Mouse (Mus musculus) embryonic facial prominence, embryonic 11.5 days (tissue): ENCODE data around the gene Prim2. TPM values are rescaled to one million over a fixed set of nuclear protein-coding genes. Genes with fewer than 3 reads are reported as not detected.

Experiments
- ATAC-seq: fragments of 200-750 bp; cut with Nextera tagmentation; replicated peaks from 2 replicates; pipeline ENCODE4 v1.8.0; 2017; ENCODE audit warnings: low read depth; ENCODE audit not compliant: insufficient number of reproducible peaks, low FRiP score, low TSS enrichment
- DNase-seq: peaks from one replicate; pipeline ENCODE4 v3.0.0-alpha.2; 2015; ENCODE audit warnings: low spot score
- H3K27ac ChIP-seq: fragments of 300-500 bp; sonication (generic); replicated peaks from 2 replicates; pipeline ENCODE4 v1.5.1; 2014; ENCODE audit warnings: mild to moderate bottlenecking, low read depth, low read length, control low read depth
- H3K27me3 ChIP-seq: fragments of 300-500 bp; sonication (generic); 2 replicates; pipeline ENCODE4 v1.6.1; 2014; ENCODE audit warnings: mild to moderate bottlenecking, low read length, moderate library complexity, mixed read lengths; ENCODE audit not compliant: control insufficient read depth, insufficient read depth
- H3K36me3 ChIP-seq: fragments of 300-500 bp; sonication (generic); replicated peaks from 2 replicates; pipeline ENCODE4 v1.6.1; 2014; ENCODE audit warnings: low read depth, mild to moderate bottlenecking, low read length, moderate library complexity, mixed read lengths; ENCODE audit not compliant: control insufficient read depth, insufficient read depth
- H3K4me1 ChIP-seq: fragments of 300-500 bp; sonication (generic); 2 replicates; pipeline ENCODE4 v1.6.1; 2014; ENCODE audit warnings: low read length, mixed read lengths; ENCODE audit not compliant: control insufficient read depth, insufficient read depth
- H3K4me2 ChIP-seq: fragments of 300-500 bp; sonication (generic); 2 replicates; pipeline ENCODE4 v1.6.1; 2014; ENCODE audit warnings: low read depth, mild to moderate bottlenecking, control low read depth, low read length, moderate library complexity
- H3K4me3 ChIP-seq: fragments of 300-500 bp; sonication (generic); 2 replicates; pipeline ENCODE4 v1.5.1; 2014; ENCODE audit warnings: low read depth, low read length, control low read depth
- H3K9ac ChIP-seq: fragments of 300-500 bp; sonication (generic); replicated peaks from 2 replicates; pipeline ENCODE4 v1.6.1; 2014; ENCODE audit warnings: mild to moderate bottlenecking, control low read depth, low read length
- H3K9me3 ChIP-seq: fragments of 300-500 bp; sonication (generic); replicated peaks from 2 replicates; pipeline ENCODE4 v1.6.1; 2016; ENCODE audit warnings: mild to moderate bottlenecking, low read length, inconsistent platforms, mixed read lengths; ENCODE audit not compliant: control insufficient read depth
- WGBS: fragments of 180-500 bp; shearing (Covaris S2); extraction: QIAGEN DNeasy Blood & Tissue Kit; methylation state at CpG from one replicate; pipeline ENCODE4 v1.1.7; 2014; 5-methylcytosine and 5-hydroxymethylcytosine counted together
- polyA plus RNA-seq: library from polyadenylated mRNA; unstranded; fragments of >200 nt; fragmentation: Nextera tagmentation; extraction: Ambion mirVana; gene quantifications from 2 replicates; pipeline ENCODE4 v1.2.1, GENCODE M21; 2014

Prim2 gene
- polyA plus RNA-seq, 1 experiment from 2014 or later = 56.3 TPM

- ATAC-seq = no peak
- WGBS = 47% methylated on average over 4 of the region's 4 CpGs
Measured at GRCm38 (mm10) chr1:33690087-33690448, 20.5 kb upstream of the Prim2 start.

DNA sequence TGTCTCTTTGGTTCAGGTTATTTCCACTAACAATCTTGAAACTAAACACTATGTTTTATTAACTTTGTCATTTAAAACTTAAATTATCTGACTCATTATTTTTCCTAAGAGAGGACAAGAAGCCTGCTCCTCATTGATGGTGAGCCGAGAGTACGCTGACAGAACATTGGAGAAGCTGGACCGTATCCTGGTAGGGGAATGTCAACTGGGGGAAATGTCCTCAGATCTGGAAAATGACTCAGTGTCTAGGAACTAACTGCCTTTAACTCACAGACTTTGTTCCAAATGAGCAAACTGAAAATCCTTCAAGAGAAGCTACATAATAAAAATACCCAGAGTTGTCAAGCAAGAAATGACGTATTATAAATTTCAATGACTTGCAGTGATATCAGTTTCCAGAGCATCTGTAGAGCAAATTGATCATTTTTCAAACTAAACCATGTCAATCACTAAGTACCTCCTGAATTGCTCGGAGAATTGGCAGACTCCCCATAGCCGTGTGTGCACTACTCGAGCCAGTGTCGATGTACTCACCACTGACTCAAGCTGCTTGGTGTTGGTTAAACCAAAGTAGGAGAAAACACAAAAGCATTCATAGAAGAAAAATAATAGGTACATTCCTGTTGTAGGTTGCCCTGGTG lies 20.0 kb upstream of the Prim2 start:
- ATAC-seq (no peak), DNase-seq (no peak)
- 85% methylated on average over 8 of the region's 8 CpGs for WGBS
- Histone ChIP-seq H3K4me3 (no peak overlapping the region), H3K4me1 (no peaks in the 10 kb centered on the region), H3K9me3 (no peaks in the 10 kb centered on the region), H3K4me2 (no peak overlapping the region), H3K36me3 (no peaks in the 10 kb centered on the region), H3K27ac (no peak overlapping the region), H3K27me3 (no peaks in the 10 kb centered on the region), H3K9ac (no peak overlapping the region)

More at GRCm38 (mm10) chr1:33690087-33690448, 20.5 kb upstream of the Prim2 start:
- no peaks in the 10 kb centered on the region for H3K4me1 ChIP-seq
- no peaks in the 10 kb centered on the region for H3K36me3 ChIP-seq
- no peak overlapping the region for H3K27ac ChIP-seq
- no peak overlapping the region for H3K9ac ChIP-seq
- no peak overlapping the region for H3K4me2 ChIP-seq
- no peak overlapping the region for H3K4me3 ChIP-seq
- no peaks in the 10 kb centered on the region for H3K9me3 ChIP-seq
- H3K27me3 ChIP-seq = no peaks in the 10 kb centered on the region
- no peak for DNase-seq

- Histone ChIP-seq H3K36me3 (no peaks in the 10 kb centered on the region), H3K9ac (no peak overlapping the region), H3K4me2 (no peak overlapping the region), H3K9me3 (no peaks in the 10 kb centered on the region), H3K27me3 (no peaks in the 10 kb centered on the region), H3K4me1 (no peaks in the 10 kb centered on the region), H3K27ac (no peak overlapping the region), H3K4me3 (no peak overlapping the region)
- peak; percentile 41 for DNase-seq
- no peak for ATAC-seq
- 65% methylated on average over 2 of the region's 2 CpGs for WGBS
Measured at GRCm38 (mm10) chr1:33688810-33689209, 19.2 kb upstream of the Prim2 start.

GRCm38 (mm10) chr1:33684459-33684858 lies 14.9 kb upstream of the Prim2 start:
- Histone ChIP-seq H3K27ac (no peak overlapping the region), H3K4me2 (no peak overlapping the region), H3K27me3 (no peaks in the 10 kb centered on the region), H3K4me3 (no peak overlapping the region), H3K4me1 (no peaks in the 10 kb centered on the region), H3K9me3 (no peaks in the 10 kb centered on the region), H3K36me3 (no peaks in the 10 kb centered on the region), H3K9ac (no peak overlapping the region)
- WGBS = 67% methylated on average over 8 of the region's 8 CpGs
- peak; percentile 46 for DNase-seq
- no peak for ATAC-seq

- H3K27ac ChIP-seq = no peak overlapping the region
- no peaks in the 10 kb centered on the region for H3K27me3 ChIP-seq
- H3K4me2 ChIP-seq = no peak overlapping the region
- ATAC-seq (no peak), DNase-seq (no peak)
- WGBS = 88% methylated on average over 7 of the region's 7 CpGs
- H3K9me3 ChIP-seq = no peaks in the 10 kb centered on the region
- H3K4me1 ChIP-seq = no peaks in the 10 kb centered on the region
- no peaks in the 10 kb centered on the region for H3K36me3 ChIP-seq
- no peak overlapping the region for H3K9ac ChIP-seq
- no peak overlapping the region for H3K4me3 ChIP-seq
Measured at GRCm38 (mm10) chr1:33680890-33681289, 11.3 kb upstream of the Prim2 start.

- no peak overlapping the region for H3K27ac ChIP-seq
- H3K9ac ChIP-seq = no peak overlapping the region
- H3K36me3 ChIP-seq = no peaks in the 10 kb centered on the region
- DNase-seq (no peak), ATAC-seq (no peak)
- no peaks in the 10 kb centered on the region for H3K27me3 ChIP-seq
- H3K9me3 ChIP-seq = no peaks in the 10 kb centered on the region
- H3K4me2 ChIP-seq = no peak overlapping the region
- WGBS = 42% methylated on average over 2 of the region's 4 CpGs
- no peak overlapping the region for H3K4me3 ChIP-seq
- no peaks in the 10 kb centered on the region for H3K4me1 ChIP-seq
Measured at GRCm38 (mm10) chr1:33680435-33680834, 10.8 kb upstream of the Prim2 start.

DNA sequence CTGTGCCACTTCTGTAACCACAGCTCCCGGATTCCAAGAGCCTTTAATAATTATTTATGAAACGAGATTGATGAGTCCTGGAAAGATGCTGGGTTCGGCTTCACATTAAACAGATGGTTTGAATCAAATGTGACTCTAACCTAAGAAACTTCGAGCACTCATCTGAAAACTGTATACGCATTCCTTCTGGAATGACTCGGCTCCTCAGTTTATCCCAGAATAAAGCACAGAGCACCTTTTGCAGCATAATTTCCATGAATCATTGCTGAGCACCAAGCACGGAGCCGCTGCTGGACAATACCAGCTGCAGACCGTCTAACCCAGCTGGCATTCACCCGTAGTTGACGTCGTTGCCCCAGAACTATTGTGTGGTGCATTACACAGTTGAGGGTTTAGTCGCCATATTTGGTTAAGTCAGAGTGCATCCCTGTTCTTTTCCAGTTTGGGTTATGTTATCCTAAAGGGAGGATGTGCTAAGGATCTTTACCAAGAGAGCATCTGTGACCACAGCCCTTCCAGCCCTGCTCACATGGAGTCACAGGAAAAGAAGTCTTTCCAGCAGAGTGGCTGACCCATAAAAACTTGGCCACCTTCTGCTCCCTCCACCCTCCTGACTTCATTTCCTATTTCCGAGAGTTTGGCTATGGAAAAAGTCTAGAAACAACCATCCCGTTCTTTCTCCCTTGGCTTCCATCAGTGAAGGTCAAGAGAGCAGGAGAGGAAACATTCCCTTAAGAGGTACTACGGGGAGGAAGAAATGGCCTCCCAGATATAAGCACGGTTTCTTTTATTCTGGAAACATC lies 3.8 kb upstream of the Prim2 start:
- H3K36me3 ChIP-seq = no peaks in the 10 kb centered on the region
- no peak overlapping the region for H3K4me3 ChIP-seq
- H3K4me2 ChIP-seq = no peak overlapping the region
- no peak overlapping the region for H3K27ac ChIP-seq
- no peak overlapping the region for H3K9ac ChIP-seq
- no peak for ATAC-seq
- WGBS = 72% methylated on average over 17 of the region's 17 CpGs
- H3K27me3 ChIP-seq = no peaks in the 10 kb centered on the region
- no peaks in the 10 kb centered on the region for H3K9me3 ChIP-seq
- H3K4me1 ChIP-seq = no peaks in the 10 kb centered on the region
- no peak for DNase-seq

DNA sequence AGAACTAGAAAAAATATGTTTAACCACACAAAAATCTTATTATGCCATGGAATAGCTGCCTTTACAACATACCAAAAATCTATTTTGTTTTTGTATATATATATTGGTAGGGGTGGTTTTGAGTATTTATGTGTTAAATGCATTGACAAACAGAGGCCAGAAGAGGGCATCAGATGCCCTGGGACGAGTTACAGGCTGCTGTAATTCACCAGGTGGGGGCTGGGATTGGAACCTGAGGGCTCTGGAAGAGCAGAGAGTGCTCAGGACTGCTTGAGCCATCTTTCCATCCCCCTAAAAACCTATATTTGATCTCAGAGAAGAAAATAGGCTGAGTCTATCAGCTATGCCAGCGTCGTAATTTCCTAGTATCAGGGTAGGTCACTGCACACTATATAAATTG lies 2.9 kb upstream of the Prim2 start:
- Histone ChIP-seq H3K4me1 (no peaks in the 10 kb centered on the region), H3K9ac (no peak overlapping the region), H3K27ac (no peak overlapping the region), H3K4me2 (no peak overlapping the region), H3K9me3 (no peaks in the 10 kb centered on the region), H3K27me3 (no peaks in the 10 kb centered on the region), H3K4me3 (no peak overlapping the region), H3K36me3 (no peaks in the 10 kb centered on the region)
- peak; percentile 61 for DNase-seq
- ATAC-seq = no peak
- 24% methylated on average over 3 of the region's 3 CpGs for WGBS
